Mouse (Mus musculus): ENCODE results near the gene Itgb3.

DNA sequence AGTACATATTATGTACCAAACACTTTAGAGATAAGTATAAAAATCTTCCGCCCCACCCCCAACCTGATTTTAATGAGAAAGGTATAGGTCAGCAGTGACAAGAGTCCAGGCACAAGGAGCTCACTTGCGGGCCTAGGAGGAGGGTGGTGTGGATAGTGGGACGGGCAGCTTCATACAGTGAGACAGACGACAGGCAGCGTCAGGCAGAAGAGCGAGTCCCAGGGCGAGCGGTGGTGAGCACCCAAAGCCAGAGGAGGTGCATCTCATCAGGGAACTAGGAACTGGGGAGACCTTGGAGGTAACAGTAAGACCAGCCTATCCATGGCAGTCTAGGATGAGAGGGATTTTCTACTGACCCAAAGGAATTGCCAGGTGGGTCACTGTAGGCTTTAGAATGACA, 28.2 kb upstream of the Itgb3 start:
- TF ChIP-seq GATA1 (IDR thresholded peaks at IDR 0.05; ENCODE audit: borderline replicate concordance, low read length) (no peak), FLI1 (IDR thresholded peaks at IDR 0.05; ENCODE audit: low read length) (no peak)

Measured in megakaryocyte, embryonic 14.5 days (primary cell).